Mouse (Mus musculus) MEL (cell line): ENCODE measurements around the gene Map1s. TPM values are rescaled to one million over a fixed set of nuclear protein-coding genes. Genes with fewer than 3 reads are reported as not detected.
A peak's percentile ranks its signal among the peaks of the same experiment; 100 is the strongest.

Experiments used
- DNase-seq: peaks from one replicate; pipeline ENCODE4 v3.0.0; 2011; ENCODE audit warnings: low read depth, low spot score
- H3K27ac ChIP-seq: 2 replicates; pipeline ENCODE4 v1.5.1; 2012; ENCODE audit warnings: low read depth, mild to moderate bottlenecking, control low read depth, low read length, moderate library complexity; ENCODE audit not compliant: control insufficient read depth
- H3K27me3 ChIP-seq, 2 experiments: fragments of 150-350 bp in 1 of 2; sonication (generic) in 1 of 2; 2 replicates each; pipeline ENCODE4 v1.6.1; 2012; ENCODE audit warnings: low read length in 2 of 2, mild to moderate bottlenecking in 2 of 2, improper control_type of control experiment in 1 of 2, moderate library complexity in 1 of 2; ENCODE audit not compliant: insufficient read depth in 2 of 2, control insufficient read depth in 1 of 2
- H3K36me3 ChIP-seq, 2 experiments: 2 replicates each; pipeline ENCODE4 v1.6.1; 2012 to 2014; ENCODE audit warnings: low read length in 2 of 2, improper control_type of control experiment in 1 of 2, inconsistent platforms in 1 of 2, mild to moderate bottlenecking in 1 of 2; ENCODE audit not compliant: insufficient read depth in 2 of 2, control insufficient read depth in 1 of 2
- H3K4me1 ChIP-seq, 2 experiments: fragments of 150-350 bp in 1 of 2; sonication (generic) in 1 of 2; 2 replicates each; pipeline ENCODE4 v1.6.1; 2012; ENCODE audit warnings: low read length in 2 of 2, improper control_type of control experiment in 1 of 2, mild to moderate bottlenecking in 1 of 2; ENCODE audit not compliant: insufficient read depth in 2 of 2, control insufficient read depth in 1 of 2
- H3K4me3 ChIP-seq, 2 experiments: fragments of 150-350 bp in 1 of 2; sonication (generic) in 1 of 2; 2 replicates each; pipeline ENCODE4 v1.5.1; 2012; ENCODE audit warnings: low read depth in 2 of 2, low read length in 2 of 2, mild to moderate bottlenecking in 2 of 2, moderate library complexity in 2 of 2, control low read depth in 1 of 2, improper control_type of control experiment in 1 of 2; ENCODE audit not compliant: control insufficient read depth in 1 of 2, insufficient read depth in 1 of 2
- H3K79me2 ChIP-seq: 2 replicates; pipeline ENCODE4 v1.6.1; 2012; ENCODE audit warnings: mild to moderate bottlenecking, low read length, moderate library complexity; ENCODE audit not compliant: control insufficient read depth, poor library complexity, insufficient read depth
- H3K9ac ChIP-seq: 2 replicates; pipeline ENCODE4 v1.6.1; 2012; ENCODE audit warnings: low read depth, mild to moderate bottlenecking, control low read depth, low read length, moderate library complexity; ENCODE audit not compliant: control insufficient read depth, poor library complexity, severe bottlenecking
- H3K9me3 ChIP-seq: fragments of 150-350 bp; sonication (generic); replicated peaks from 2 replicates; pipeline ENCODE4 v1.6.1; 2012; ENCODE audit warnings: mild to moderate bottlenecking, low read length, improper control_type of control experiment, moderate library complexity; ENCODE audit not compliant: insufficient read depth
- BHLHE40 ChIP-seq: IDR thresholded peaks from 2 replicates; pipeline ENCODE4 v1.6.1; 2012; ENCODE audit warnings: low read depth, mild to moderate bottlenecking, inconsistent platforms, low read length, improper control_type of control experiment, borderline replicate concordance
- CHD1 ChIP-seq: IDR thresholded peaks from 2 replicates; pipeline ENCODE4 v1.6.1; 2012; ENCODE audit warnings: low read depth, mild to moderate bottlenecking, inconsistent platforms, low read length, improper control_type of control experiment
- CHD2 ChIP-seq: IDR thresholded peaks from 2 replicates; pipeline ENCODE4 v1.6.1; 2011; ENCODE audit warnings: low read length, improper control_type of control experiment
- CTCF ChIP-seq, 3 experiments: IDR thresholded peaks in 2 of 3; conservative IDR thresholded peaks in 1 of 3; 2 replicates each; pipeline ENCODE4 v1.5.1; 2011 to 2012; ENCODE audit warnings: low read length in 3 of 3, low read depth in 2 of 3, mild to moderate bottlenecking in 2 of 3, improper control_type of control experiment in 1 of 3, inconsistent platforms in 1 of 3, mixed read lengths in 1 of 3, moderate library complexity in 1 of 3; ENCODE audit not compliant: control insufficient read depth in 1 of 3, insufficient read depth in 1 of 3, poor library complexity in 1 of 3, severe bottlenecking in 1 of 3
- E2F4 ChIP-seq: IDR thresholded peaks from 2 replicates; pipeline ENCODE4 v1.6.1; 2011; ENCODE audit warnings: low read depth, low read length, improper control_type of control experiment, borderline replicate concordance
- ELF1 ChIP-seq: IDR thresholded peaks from 2 replicates; pipeline ENCODE4 v1.6.1; 2014; ENCODE audit warnings: low read depth, mild to moderate bottlenecking, inconsistent platforms, low read length, improper control_type of control experiment, moderate library complexity
- HCFC1 ChIP-seq: IDR thresholded peaks from 2 replicates; pipeline ENCODE4 v1.6.1; 2012; ENCODE audit warnings: low read depth, mild to moderate bottlenecking, inconsistent platforms, low read length, improper control_type of control experiment, moderate library complexity
- JUND ChIP-seq: IDR thresholded peaks from 2 replicates; pipeline ENCODE4 v1.6.1; 2011; ENCODE audit warnings: low read depth, mild to moderate bottlenecking, improper control_type of control experiment, low read length
- MAX ChIP-seq: IDR thresholded peaks from 2 replicates; pipeline ENCODE4 v1.6.1; 2011; ENCODE audit warnings: low read length, improper control_type of control experiment
- MAZ ChIP-seq: IDR thresholded peaks from 2 replicates; pipeline ENCODE4 v1.6.1; 2012; ENCODE audit warnings: low read depth, mild to moderate bottlenecking, inconsistent platforms, low read length, improper control_type of control experiment
- MXI1 ChIP-seq: IDR thresholded peaks from 2 replicates; pipeline ENCODE4 v1.6.1; 2011; ENCODE audit warnings: mild to moderate bottlenecking, low read depth, low read length, improper control_type of control experiment
- MYB ChIP-seq: IDR thresholded peaks from 2 replicates; pipeline ENCODE4 v1.6.1; 2011; ENCODE audit warnings: mild to moderate bottlenecking, low read depth, low read length, improper control_type of control experiment
- NELFE ChIP-seq: IDR thresholded peaks from 2 replicates; pipeline ENCODE4 v1.6.1; 2011; ENCODE audit warnings: low read depth, low read length, improper control_type of control experiment
- NRF1 ChIP-seq: IDR thresholded peaks from 2 replicates; pipeline ENCODE4 v1.6.1; 2014; ENCODE audit warnings: low read depth, mild to moderate bottlenecking, inconsistent platforms, low read length, improper control_type of control experiment, moderate library complexity; ENCODE audit not compliant: poor library complexity, insufficient read depth, severe bottlenecking
- RAD21 ChIP-seq: IDR thresholded peaks from 2 replicates; pipeline ENCODE4 v1.6.1; 2011; ENCODE audit warnings: mild to moderate bottlenecking, low read depth, low read length, improper control_type of control experiment
- SIN3A ChIP-seq: IDR thresholded peaks from 2 replicates; pipeline ENCODE4 v1.6.1; 2012; ENCODE audit warnings: low read length, improper control_type of control experiment, inconsistent platforms
- SMC3 ChIP-seq: IDR thresholded peaks from 2 replicates; pipeline ENCODE4 v1.6.1; 2011; ENCODE audit warnings: low read depth, low read length, improper control_type of control experiment
- TAL1 ChIP-seq: IDR thresholded peaks from 2 replicates; pipeline ENCODE4 v1.6.1; 2012; ENCODE audit warnings: mild to moderate bottlenecking, inconsistent platforms, low read length, moderate library complexity, mixed read lengths
- TBP ChIP-seq: IDR thresholded peaks from 2 replicates; pipeline ENCODE4 v1.8.0; 2011; ENCODE audit warnings: low read depth, low read length, improper control_type of control experiment
- ZC3H11A ChIP-seq: IDR thresholded peaks from 2 replicates; pipeline ENCODE4 v1.6.1; 2012; ENCODE audit warnings: low read depth, mild to moderate bottlenecking, inconsistent platforms, low read length, improper control_type of control experiment
- ZKSCAN1 ChIP-seq: IDR thresholded peaks from 2 replicates; pipeline ENCODE4 v1.6.1; 2012; ENCODE audit warnings: low read depth, mild to moderate bottlenecking, inconsistent platforms, low read length, improper control_type of control experiment, moderate library complexity
- polyA plus RNA-seq, 2 experiments: library from polyadenylated mRNA; stranded (reverse) in 1 of 2; unstranded in 1 of 2; fragments of >175 nt in 1 of 2; fragments of >200 nt in 1 of 2; gene quantifications; 2 replicates each; pipeline versions ENCODE4 v1.2.1 to v1.2.4; 2012; ENCODE audit warnings: low replicate concordance in 2 of 2, low read depth in 1 of 2; ENCODE audit not compliant: insufficient read length in 2 of 2, insufficient read depth in 1 of 2, missing spikeins in 1 of 2
- total RNA-seq: library from RNA; depleted of rRNA; stranded (reverse); fragments of 300-350 nt; gene quantifications from 2 replicates; pipeline ENCODE4 v1.2.3, GENCODE M21; 2012

Gene Map1s
- total and polyA plus RNA-seq, 3 experiments, result 51.0 to 53.3 TPM; not detected in 1

- TF ChIP-seq NRF1 (peak; percentile 78), E2F4 (no peak), MYB (no peak), CHD2 (no peak), CHD1 (no peak), JUND (no peak), TAL1 (no peak), ELF1 (peak; percentile 81), MAX (no peak), MAZ (peak; percentile 84), RAD21 (peak; percentile 83), SIN3A (peak; percentile 79; the same call in 1 of the 2 replicates), ZC3H11A (peak; percentile 65), TBP (0 out of 2 replicates have a peak, but pooled peaks have one; percentile 8), NELFE (peak; percentile 4; the same call in 1 of the 2 replicates)
Measured at GRCm38 (mm10) chr8:70873364-70873985, 32.3 kb upstream of the Map1s start, which contains the start of gene Ccdc124 (continued).

- Histone ChIP-seq H3K4me1 (peaks cover 0 to 7% of the 10 kb centered on the region in 2 experiments; a peak in 1 of 4 replicates), H3K9ac (no peak overlapping the region), H3K27ac (no peak overlapping the region), H3K27me3 (no peaks in the 10 kb centered on the region), H3K79me2 (peaks cover 5% of the 10 kb centered on the region), H3K4me3 (no peak overlapping the region), H3K36me3 (no peaks in the 10 kb centered on the region), H3K9me3 (no peaks in the 10 kb centered on the region)
- TF ChIP-seq BHLHE40 (no peak), SMC3 (no peak), ZKSCAN1 (no peak), MXI1 (no peak), NELFE (no peak), CTCF (IDR thresholded peaks at IDR 0.05 in 2 of 3, conservative IDR thresholded peaks at IDR 0.05 in 1 of 3; ENCODE audit: control insufficient read depth in 1 of 3, insufficient read depth in 1 of 3, low read depth in 2 of 3, low read length in 3 of 3, poor library complexity in 1 of 3, severe bottlenecking in 1 of 3) (no peak), CHD2 (no peak), HCFC1 (no peak), CHD1 (no peak)
- DNase-seq, result no peak
Measured at GRCm38 (mm10) chr8:70874441-70874840, 31.3 kb upstream of the Map1s start.
